Mouse (Mus musculus) megakaryocyte, embryonic 14.5 days (primary cell): ENCODE measurements at regions not wholly inside any gene's neighbourhood (a gene's known extent, or its start where the extent isn't known, plus 50 kb on each side); places are given as distances from the start of the nearest gene placed in this dataset.

ENCODE experiments used
- H3K27me3 ChIP-seq: replicated peaks from 2 replicates; pipeline ENCODE3; 2012; ENCODE audit warnings: inconsistent platforms
- H3K36me3 ChIP-seq: replicated peaks from 2 replicates; pipeline ENCODE3; 2012; ENCODE audit warnings: low read length, inconsistent platforms, mixed read lengths
- H3K4me1 ChIP-seq: 2 replicates; pipeline ENCODE4 v1.6.1; 2012; ENCODE audit warnings: inconsistent platforms
- H3K4me3 ChIP-seq: replicated peaks from 2 replicates; pipeline ENCODE3; 2012; ENCODE audit warnings: moderate library complexity, mild to moderate bottlenecking, inconsistent platforms
- H3K9me3 ChIP-seq: 2 replicates; pipeline ENCODE4 v1.6.1; 2012; ENCODE audit warnings: inconsistent platforms
- FLI1 ChIP-seq: IDR thresholded peaks from 2 replicates; pipeline ENCODE4 v1.6.1; 2012; ENCODE audit warnings: low read length, inconsistent platforms, mixed read lengths
- GATA1 ChIP-seq: IDR thresholded peaks from 3 replicates; pipeline ENCODE4 v1.6.1; 2012; ENCODE audit warnings: mixed read lengths, low read length, inconsistent platforms, borderline replicate concordance

DNA sequence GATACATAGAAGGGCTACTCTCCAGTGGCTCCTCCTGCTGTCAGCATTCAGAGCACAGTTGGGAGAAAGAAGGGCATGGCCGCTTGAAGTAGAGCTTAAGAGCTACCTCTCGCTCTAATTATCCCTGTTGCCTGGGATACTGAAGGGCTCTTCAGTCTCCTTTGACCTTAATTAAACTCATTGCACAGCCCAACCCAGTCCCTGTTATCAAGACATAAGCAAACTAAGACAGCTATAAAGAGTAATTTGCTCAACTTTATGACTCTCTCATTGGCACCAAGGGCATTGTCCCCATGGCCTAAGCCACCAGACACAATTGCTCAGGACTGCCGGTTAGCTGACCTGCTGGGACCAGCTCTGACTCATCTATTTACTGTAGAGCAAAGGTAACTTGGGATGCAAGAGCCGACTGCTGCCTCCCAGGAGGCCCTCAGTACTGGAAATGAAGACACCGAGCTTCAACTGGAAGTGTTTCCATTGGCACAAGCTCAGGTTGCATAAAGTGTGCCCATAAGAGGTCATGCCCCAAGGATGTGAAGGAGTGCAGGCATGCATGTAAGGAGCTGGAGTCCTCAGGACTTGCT is 219.3 kb upstream of the Ccdc122 start:
- peaks cover 60% of the 10 kb centered on the region for H3K27me3 ChIP-seq
- H3K4me1 ChIP-seq = peaks cover 14% of the 10 kb centered on the region
- no peaks in the 10 kb centered on the region for H3K9me3 ChIP-seq
- TF ChIP-seq FLI1 = no peak
- no peak for TF ChIP-seq GATA1
- H3K4me3 ChIP-seq = no peak overlapping the region
- no peaks in the 10 kb centered on the region for H3K36me3 ChIP-seq

DNA sequence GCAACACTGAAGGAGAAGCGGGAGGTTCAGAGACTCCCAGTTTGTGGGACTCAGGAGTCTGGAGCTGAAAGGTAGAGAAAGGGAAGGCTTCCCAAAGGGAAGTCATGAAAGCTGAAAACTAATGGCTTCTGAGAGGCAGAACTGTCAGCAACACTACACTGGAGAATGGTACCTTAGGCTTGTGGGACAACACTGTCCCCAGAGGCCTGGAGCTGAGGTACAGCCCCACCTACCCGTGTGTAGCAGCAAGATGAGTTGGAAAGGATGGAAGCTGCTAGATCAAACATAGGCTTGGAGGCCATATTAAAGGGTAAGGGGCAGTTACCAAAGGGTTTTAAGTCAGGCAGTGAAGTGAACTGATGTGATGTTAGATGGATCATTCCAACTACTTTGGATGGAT is 219.9 kb upstream of the Ccdc122 start:
- H3K9me3 ChIP-seq = no peaks in the 10 kb centered on the region
- TF ChIP-seq FLI1 = no peak
- no peak for TF ChIP-seq GATA1
- peaks cover 14% of the 10 kb centered on the region for H3K4me1 ChIP-seq
- peaks cover 61% of the 10 kb centered on the region for H3K27me3 ChIP-seq
- no peak overlapping the region for H3K4me3 ChIP-seq
- no peaks in the 10 kb centered on the region for H3K36me3 ChIP-seq

DNA sequence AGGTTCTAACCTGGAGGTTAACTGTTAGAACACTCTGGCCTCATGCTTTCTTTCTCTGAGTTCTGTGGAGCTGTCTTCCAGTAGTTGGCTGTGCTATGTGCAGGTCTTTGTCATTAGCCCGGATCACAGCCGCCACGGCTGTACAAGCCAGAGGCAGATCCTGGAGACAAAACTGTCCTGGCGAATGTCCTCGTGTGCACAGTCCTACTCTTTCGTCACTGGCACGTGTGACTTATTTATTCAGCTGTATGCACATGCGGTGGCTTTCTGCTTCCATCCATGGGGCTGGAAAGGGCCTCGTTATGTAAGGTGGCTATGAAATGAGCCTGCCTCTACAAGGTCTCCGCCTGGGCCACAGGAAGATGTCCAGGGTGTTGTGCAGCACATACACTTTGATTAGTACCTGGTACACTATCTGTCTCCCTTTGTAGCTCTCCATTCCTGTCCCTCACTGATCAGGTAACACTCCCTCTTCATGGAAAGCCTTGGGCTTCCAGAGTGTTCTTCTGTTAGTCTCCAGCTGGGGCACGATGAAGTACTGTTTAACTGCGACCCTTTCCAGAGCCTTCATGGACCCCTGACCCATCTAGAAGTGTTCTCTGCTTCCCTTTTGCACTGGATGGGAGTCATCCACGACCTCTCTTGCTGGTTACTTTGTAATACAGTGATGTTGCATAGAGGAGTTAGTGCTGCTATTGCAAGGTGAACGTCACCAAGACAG is 224.3 kb upstream of the Ccdc122 start:
- no peak overlapping the region for H3K4me3 ChIP-seq
- H3K9me3 ChIP-seq = peaks cover 21% of the 10 kb centered on the region
- H3K27me3 ChIP-seq = peaks cover 40% of the 10 kb centered on the region
- TF ChIP-seq FLI1 (no peak), GATA1 (no peak)
- H3K36me3 ChIP-seq = no peaks in the 10 kb centered on the region
- H3K4me1 ChIP-seq = peaks cover under 1% of the 10 kb centered on the region; the same call in 1 of the 2 replicates

DNA sequence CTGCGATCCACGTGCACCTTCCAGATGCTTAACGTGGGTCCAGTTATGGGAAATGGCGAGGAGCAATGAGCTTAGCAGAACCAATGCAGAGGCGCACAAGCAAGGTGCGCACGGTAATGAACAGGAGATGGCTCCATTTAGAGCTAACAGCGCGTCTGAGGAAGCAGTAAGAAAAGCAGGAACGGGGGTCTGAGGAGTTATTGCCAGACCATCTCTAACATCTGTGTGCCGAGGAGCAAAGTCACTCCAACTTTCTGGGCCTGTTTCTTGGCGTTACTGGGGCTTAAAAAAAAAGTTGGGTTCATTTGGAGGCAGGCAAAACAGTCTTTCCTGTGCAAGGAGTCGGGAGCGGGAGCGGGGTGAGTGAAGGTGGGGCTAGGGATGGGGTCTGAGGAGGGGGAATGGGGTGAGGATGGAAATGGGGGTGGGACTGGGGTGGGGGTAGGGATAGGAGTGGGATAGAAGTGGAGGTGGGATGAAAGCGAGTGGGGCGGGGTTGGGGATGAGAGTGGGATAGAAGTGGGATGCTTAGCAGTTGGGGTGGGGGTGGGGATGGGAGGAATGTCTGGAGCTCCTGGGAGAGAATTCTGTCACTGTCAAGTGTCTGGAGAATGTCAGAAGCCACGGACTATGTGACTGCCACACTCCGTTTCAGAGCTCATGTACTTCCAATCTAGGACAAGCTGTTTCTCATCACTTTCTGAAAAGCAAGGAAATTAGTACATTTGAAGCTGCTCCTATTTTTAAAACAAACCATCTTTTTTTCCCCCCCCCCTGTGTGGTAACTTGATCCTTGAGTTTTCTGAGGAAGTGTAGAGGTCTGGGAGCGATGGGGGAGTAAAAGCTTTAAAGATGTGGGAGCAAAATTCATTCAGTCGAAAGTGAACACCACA is 225.6 kb upstream of the Ccdc122 start:
- no peak for TF ChIP-seq GATA1
- no peak for TF ChIP-seq FLI1
- H3K27me3 ChIP-seq = peaks cover 28% of the 10 kb centered on the region
- H3K4me3 ChIP-seq = no peak overlapping the region
- peaks cover 34% of the 10 kb centered on the region for H3K9me3 ChIP-seq
- no peaks in the 10 kb centered on the region for H3K36me3 ChIP-seq
- no peaks in the 10 kb centered on the region for H3K4me1 ChIP-seq

DNA sequence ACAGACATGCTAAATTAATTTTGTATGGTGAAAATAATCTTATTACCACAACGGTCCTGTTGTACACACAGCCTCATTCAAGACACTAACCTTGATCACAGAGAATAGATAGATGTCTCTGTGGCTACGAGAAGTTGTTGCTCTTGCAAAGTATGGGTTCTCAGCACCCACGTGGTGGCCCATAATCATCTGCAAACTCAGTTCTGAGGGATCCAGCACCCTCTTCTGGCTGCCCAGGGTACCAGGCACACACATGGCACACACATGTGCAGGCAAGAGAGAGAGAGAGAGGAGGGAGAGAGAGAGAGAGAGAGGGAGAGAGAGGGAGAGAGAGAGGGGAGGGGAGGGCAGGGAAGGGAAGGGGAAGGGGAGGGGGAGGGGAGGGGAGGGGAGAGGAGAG is 226.5 kb upstream of the Ccdc122 start:
- peaks cover 30% of the 10 kb centered on the region for H3K27me3 ChIP-seq
- H3K4me1 ChIP-seq = no peaks in the 10 kb centered on the region
- H3K36me3 ChIP-seq = no peaks in the 10 kb centered on the region
- TF ChIP-seq GATA1 (no peak), FLI1 (no peak)
- H3K4me3 ChIP-seq = no peak overlapping the region
- H3K9me3 ChIP-seq = peaks cover 36% of the 10 kb centered on the region

DNA sequence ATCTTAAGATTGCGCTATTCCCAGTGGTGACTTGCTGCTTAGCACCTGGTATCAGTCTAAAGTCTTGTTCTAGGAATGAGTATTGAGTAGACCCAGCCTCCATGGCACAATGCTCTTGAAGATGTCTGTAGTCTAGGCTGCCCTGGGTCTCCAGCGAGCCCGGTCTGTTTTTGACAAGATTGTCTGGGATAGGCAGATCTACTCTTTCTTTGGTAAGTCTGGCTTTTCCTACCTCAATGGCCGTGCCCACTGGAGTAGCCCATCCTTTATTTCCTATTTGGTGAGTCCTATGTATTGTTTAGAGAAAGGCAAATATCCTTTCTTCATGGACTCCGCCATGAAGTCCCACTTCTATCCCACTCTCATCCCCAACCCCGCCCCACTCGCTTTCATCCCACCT is 227.2 kb upstream of the Ccdc122 start:
- Histone ChIP-seq H3K4me1 (no peaks in the 10 kb centered on the region), H3K36me3 (no peaks in the 10 kb centered on the region), H3K9me3 (peaks cover 36% of the 10 kb centered on the region), H3K27me3 (peaks cover 32% of the 10 kb centered on the region), H3K4me3 (no peak overlapping the region)
- TF ChIP-seq GATA1 = no peak
- no peak for TF ChIP-seq FLI1

DNA sequence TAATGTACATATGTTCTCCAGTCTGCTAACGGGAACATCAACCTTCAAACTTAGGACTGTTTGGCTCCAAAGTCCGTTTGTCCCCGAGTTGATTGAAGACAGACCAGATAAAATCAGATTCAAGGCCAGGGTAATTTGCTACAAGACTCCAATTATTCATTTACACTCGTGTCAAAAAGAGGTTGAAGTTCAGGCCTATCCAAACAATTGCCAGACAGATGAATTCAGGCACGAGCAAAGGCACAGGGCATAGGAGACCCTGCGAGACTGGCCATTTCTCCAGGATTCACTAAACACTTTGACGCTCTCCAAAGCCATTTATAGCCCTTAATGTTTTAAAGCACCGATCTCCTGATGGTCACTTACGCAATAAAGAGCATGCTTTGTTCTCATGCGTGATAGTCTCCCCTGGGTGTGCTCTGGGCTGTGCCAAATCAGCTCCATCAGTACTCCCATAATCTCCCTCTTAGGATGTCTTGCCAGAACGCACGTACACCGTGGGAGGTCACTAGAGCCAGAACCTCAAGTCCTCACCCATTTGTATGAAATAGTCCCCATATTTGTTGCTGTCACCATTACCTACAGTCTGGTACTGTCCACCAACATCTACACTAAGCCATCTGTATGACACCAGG is 231.3 kb upstream of the Ccdc122 start:
- no peak for TF ChIP-seq GATA1
- TF ChIP-seq FLI1 = no peak
- H3K36me3 ChIP-seq = no peaks in the 10 kb centered on the region
- no peaks in the 10 kb centered on the region for H3K4me1 ChIP-seq
- peaks cover 33% of the 10 kb centered on the region for H3K9me3 ChIP-seq
- H3K27me3 ChIP-seq = peaks cover 31% of the 10 kb centered on the region
- H3K4me3 ChIP-seq = no peak overlapping the region

DNA sequence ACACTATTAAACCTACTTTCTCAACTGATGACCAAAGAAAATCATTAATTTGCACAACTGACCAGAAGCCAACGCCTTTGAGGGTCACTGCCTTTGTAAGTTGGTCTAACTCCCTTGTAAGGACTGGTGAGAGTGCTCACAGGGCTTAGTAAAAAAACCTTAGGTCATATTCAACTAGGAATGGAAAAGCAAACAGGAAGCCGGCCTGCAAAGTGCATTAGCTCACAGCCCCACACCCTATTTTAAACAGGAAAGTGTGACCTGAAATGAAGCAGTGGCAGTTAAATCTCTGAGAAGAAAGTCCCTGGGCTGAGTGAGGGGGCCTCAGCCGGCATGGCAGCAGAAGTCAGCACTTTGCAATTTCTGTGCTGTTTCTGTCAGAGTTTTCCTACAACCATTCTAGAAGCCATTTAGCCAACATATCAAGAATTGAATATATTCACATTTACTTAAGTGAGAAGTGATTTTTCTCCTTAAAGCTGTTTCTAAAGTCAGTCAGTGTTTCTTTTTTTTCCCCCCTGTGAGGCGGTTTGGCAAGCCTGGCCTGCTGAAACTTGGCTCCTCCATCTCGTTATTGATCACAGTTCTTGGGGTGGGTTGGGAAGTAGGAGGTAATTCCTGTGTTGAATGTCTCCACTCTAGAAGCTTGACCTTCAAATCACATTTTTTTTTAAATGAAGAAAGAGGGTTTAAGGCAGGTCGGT is 232.0 kb upstream of the Ccdc122 start:
- no peaks in the 10 kb centered on the region for H3K4me1 ChIP-seq
- no peak for TF ChIP-seq FLI1
- TF ChIP-seq GATA1 = no peak
- H3K9me3 ChIP-seq = peaks cover 30% of the 10 kb centered on the region
- no peaks in the 10 kb centered on the region for H3K36me3 ChIP-seq
- peaks cover 32% of the 10 kb centered on the region for H3K27me3 ChIP-seq
- H3K4me3 ChIP-seq = no peak overlapping the region

DNA sequence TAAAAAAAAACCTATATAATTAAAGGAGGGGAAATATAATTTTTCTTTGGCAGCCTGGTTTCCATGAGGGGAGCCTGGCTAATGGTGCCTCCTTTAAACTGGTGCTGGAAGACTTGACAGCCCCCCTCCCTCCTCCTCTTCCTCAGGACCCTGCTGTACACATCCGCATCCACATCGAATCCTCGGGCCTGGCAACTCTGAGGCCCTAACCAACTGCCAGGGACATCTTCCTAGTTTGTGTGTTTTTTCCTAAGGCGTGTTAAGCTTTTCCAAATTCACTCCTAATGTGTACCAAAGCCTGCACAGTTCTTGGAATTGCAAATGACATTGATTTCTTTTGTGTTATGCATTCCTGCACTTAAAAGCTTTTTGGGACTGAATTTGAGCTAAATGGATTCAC is 236.4 kb upstream of the Ccdc122 start:
- Histone ChIP-seq H3K4me3 (no peak overlapping the region), H3K27me3 (peaks cover 50% of the 10 kb centered on the region)

More for the DNA sequence above, 236.4 kb upstream of the Ccdc122 start:
- TF ChIP-seq GATA1 (no peak), FLI1 (no peak)
- H3K4me1 ChIP-seq = peaks cover 11% of the 10 kb centered on the region; the same call in 1 of the 2 replicates
- H3K36me3 ChIP-seq = no peaks in the 10 kb centered on the region
- no peaks in the 10 kb centered on the region for H3K9me3 ChIP-seq
